Mouse (Mus musculus) spleen, postnatal 4 days (tissue): ENCODE measurements around the gene Bmp6.

ENCODE experiments used
- DNase-seq, 2 experiments: peaks; one replicate each; pipeline ENCODE4 v3.0.0; 2022; ENCODE audit warnings: low spot score in 2 of 2

Bmp6 gene

GRCm38 (mm10) chr13:38544769-38545445, 200.0 kb downstream of the Bmp6 start:
- DNase-seq = no peak

- no peak for DNase-seq
Measured at GRCm38 (mm10) chr13:38545460-38545859, 200.6 kb downstream of the Bmp6 start.

GRCm38 (mm10) chr13:38546754-38547153, 201.8 kb downstream of the Bmp6 start:
- DNase-seq = no peak

GRCm38 (mm10) chr13:38547717-38548116, 202.8 kb downstream of the Bmp6 start:
- no peak for DNase-seq

GRCm38 (mm10) chr13:38548681-38549080, 203.8 kb downstream of the Bmp6 start:
- DNase-seq = no peak
